Mouse (Mus musculus): Measurements from ENCODE around the gene Zc3h4. TPM values are rescaled to one million over a fixed set of nuclear protein-coding genes. Genes with fewer than 3 reads are reported as not detected.

Zc3h4 gene
- polyA plus RNA-seq, 1 experiment from 2014 or later, result 19.4 TPM

DNA sequence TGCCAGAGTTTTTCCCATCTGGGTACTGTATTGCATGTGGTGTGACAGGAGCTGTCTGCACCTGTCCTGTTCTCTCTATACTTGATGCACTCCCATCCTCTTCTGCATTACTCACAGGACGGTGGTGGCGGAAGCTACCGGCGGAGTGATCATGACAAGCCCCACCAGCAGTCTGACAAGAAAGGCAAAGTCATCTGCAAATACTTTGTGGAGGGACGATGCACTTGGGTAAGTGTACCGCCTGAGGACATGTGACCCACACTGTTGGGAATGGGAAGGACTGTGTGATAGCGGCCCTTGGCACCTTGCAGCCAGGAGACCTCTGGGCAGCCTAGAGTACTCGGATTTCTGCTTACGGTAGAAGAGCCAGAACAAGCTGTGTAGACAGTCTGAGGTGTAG is 23.0 kb downstream of the Zc3h4 start:
- Histone ChIP-seq H3K27ac (no peak overlapping the region), H3K4me1 (no peaks in the 10 kb centered on the region), H3K27me3 (ENCODE audit: insufficient read depth, poor library complexity, severe bottlenecking) (no peaks in the 10 kb centered on the region), H3K36me3 (peaks cover 99% of the 10 kb centered on the region), H3K4me3 (no peak overlapping the region), H3K9me3 (no peaks in the 10 kb centered on the region)
- 92% methylated on average over 9 of the region's 9 CpGs for WGBS
- no peak for DNase-seq (ENCODE audit: low spot score)

DNA sequence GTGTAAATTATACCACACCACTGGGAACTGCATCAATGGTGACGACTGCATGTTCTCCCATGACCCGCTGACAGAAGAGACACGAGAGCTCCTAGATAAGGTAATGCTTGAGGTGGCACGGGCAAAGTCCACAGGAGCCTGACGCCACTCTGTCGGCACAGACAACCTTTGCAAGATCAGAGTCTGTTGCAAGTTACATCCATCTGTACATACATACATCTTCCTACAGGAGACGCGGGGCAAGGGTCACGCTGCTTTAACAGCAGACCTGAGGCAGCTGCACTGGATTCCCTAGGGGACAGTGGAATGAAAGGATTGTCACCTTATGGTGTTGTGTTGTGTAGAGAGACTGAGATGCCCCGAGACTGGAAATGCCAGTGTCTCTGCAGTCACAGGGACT is 25.0 kb downstream of the Zc3h4 start:
- H3K4me1 ChIP-seq, result no peaks in the 10 kb centered on the region
- H3K27me3 ChIP-seq (ENCODE audit: insufficient read depth, poor library complexity, severe bottlenecking), result no peaks in the 10 kb centered on the region
- H3K36me3 ChIP-seq, result peaks cover 99% of the 10 kb centered on the region
- no peak for DNase-seq (ENCODE audit: low spot score)
- no peaks in the 10 kb centered on the region for H3K9me3 ChIP-seq
- H3K27ac ChIP-seq, result no peak overlapping the region
- H3K4me3 ChIP-seq, result no peak overlapping the region
- WGBS, result 88% methylated on average over 10 of the region's 10 CpGs

DNA sequence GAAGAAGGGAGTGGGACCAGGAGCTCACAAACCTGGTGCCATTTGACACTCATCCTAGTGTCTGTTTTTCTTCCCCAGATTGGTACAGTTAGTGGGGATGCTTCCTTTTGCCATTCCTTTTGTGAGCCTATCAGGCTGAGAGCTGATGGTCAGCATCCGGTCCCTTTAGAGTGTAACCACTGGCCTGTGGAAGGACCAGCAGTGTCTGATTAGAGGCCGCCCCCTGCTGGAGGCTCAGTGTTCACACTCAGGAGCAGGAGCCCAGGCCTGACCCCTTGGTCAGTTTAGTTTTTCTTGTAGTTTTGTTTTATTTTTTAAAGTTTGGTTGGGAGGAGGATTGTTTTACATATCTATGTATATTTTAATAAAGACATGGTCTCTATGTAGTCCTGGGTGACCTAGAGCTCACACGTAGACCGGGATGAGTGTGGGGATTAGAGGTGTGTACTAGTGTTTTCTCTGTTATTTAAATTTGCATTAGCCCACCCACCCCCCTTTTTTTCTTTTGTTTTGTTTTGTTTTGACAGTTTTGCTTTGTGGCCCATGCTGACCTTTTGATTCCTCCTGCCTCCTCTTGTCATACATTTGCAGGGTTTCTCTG is 25.5 kb downstream of the Zc3h4 start:
- WGBS, result 65% methylated on average over 4 of the region's 4 CpGs
- Histone ChIP-seq H3K9me3 (no peaks in the 10 kb centered on the region), H3K4me1 (peaks cover 2% of the 10 kb centered on the region; the same call in 1 of the 2 replicates), H3K27me3 (ENCODE audit: insufficient read depth, poor library complexity, severe bottlenecking) (no peaks in the 10 kb centered on the region), H3K4me3 (no peak overlapping the region), H3K36me3 (peaks cover 99% of the 10 kb centered on the region), H3K27ac (no peak overlapping the region)
- no peak for DNase-seq (ENCODE audit: low spot score)

DNA sequence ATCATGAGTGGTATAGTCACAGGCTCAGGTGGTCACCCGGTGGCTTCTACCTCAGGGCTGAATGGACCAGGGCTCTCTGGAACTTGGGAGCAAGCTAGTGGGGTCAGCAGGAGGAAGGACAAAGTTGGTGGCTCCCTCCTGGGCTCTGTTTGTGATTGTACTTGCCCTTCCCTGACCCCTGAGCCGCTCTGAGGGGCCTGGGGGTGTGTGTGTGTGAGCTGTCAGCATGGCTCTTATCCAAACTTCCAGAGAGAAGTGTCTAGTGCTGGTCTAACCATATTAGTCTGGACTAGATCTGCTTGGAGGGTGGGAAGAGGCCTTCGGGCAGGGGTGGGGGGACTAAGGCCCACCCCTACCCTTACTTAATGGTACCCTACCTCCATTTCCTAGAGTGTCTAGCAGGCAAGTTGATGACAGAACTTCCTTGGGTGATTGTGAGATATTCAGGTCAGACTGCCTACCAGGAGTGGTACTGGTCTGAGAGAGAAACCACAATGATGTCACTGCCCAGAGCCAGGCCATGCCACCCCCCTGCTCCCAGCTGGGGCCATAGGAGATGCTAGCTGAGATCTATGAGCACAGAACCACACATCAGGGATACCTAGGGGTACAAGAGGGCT is 32.8 kb downstream of the Zc3h4 start:
- peak overlapping the region; percentile 19 for H3K4me3 ChIP-seq
- H3K27me3 ChIP-seq (ENCODE audit: insufficient read depth, poor library complexity, severe bottlenecking), result no peaks in the 10 kb centered on the region
- DNase-seq (ENCODE audit: low spot score), result no peak
- H3K36me3 ChIP-seq, result peaks cover 86% of the 10 kb centered on the region
- H3K27ac ChIP-seq, result peak overlapping the region; percentile 87
- H3K4me1 ChIP-seq, result peaks cover 40% of the 10 kb centered on the region
- 53% methylated on average over 3 of the region's 3 CpGs for WGBS
- no peaks in the 10 kb centered on the region for H3K9me3 ChIP-seq

DNA sequence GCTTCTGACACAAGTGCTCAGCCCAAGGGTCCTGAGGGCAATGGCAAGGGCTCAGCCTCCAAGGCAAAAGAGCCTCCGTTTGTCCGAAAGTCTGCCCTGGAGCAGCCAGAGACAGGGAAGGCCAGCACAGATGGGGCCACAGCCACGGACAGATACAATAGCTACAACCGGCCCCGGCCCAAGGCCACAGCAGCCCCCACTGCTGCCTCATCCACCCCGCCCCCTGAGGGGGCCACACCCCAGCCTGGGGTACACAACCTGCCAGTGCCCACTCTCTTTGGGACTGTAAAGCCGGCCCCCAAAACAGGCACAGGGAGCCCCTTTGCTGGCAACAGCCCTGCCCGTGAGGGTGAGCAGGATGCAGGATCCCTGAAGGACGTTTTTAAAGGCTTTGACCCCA is 34.4 kb downstream of the Zc3h4 start:
- Histone ChIP-seq H3K4me1 (peaks cover 40% of the 10 kb centered on the region), H3K4me3 (no peak overlapping the region), H3K9me3 (no peaks in the 10 kb centered on the region), H3K27me3 (ENCODE audit: insufficient read depth, poor library complexity, severe bottlenecking) (no peaks in the 10 kb centered on the region), H3K36me3 (peaks cover 70% of the 10 kb centered on the region), H3K27ac (peak overlapping the region; percentile 18; the same call in 1 of the 2 replicates)
- WGBS, result 95% methylated on average over 9 of the region's 9 CpGs
- DNase-seq (ENCODE audit: low spot score), result no peak

DNA sequence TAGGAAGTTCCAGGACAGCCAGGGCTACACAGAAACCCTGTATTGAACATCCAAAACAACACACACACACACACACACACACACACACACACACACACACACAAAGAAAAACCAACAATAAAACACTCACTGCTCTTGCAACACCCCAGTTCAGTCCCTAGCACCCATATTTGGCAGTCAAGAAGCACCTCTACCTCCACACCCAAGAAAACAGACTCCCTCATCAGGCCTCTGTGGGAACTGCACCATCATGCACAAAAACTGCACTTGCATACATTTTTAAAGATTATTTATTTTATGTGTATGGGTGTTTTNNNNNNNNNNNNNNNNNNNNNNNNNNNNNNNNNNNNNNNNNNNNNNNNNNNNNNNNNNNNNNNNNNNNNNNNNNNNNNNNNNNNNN is 40.5 kb downstream of the Zc3h4 start:
- no peaks in the 10 kb centered on the region for H3K27me3 ChIP-seq (ENCODE audit: insufficient read depth, poor library complexity, severe bottlenecking)
- no peak for DNase-seq (ENCODE audit: low spot score)
- H3K36me3 ChIP-seq, result peaks cover 8% of the 10 kb centered on the region
- peaks cover 7% of the 10 kb centered on the region for H3K4me1 ChIP-seq
- H3K4me3 ChIP-seq, result no peak overlapping the region
- no peaks in the 10 kb centered on the region for H3K9me3 ChIP-seq
- H3K27ac ChIP-seq, result no peak overlapping the region

DNA sequence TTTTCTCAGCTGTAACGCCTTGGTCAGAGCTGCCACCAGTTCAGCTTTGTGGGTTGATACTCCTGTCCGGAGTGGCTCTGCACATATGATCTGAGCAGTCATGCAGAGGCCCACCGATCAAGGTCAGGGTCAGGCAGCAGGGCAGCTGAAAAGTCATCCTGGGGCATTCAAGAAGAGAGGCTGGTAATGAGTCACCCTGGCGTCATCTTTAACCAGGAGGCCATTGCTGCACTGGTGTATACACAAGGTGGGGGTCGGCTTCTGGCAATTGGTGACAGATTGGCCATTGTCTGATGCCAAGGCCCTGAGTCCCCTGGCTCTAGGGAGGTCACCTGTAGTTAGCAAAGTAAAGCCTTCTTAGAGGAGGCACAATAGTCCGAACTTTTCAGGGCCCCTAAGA is 50.9 kb downstream of the Zc3h4 start:
- peak overlapping the region; percentile 47; the same call in 1 of the 2 replicates for H3K27ac ChIP-seq
- 68% methylated on average over 6 of the region's 6 CpGs for WGBS

DNA sequence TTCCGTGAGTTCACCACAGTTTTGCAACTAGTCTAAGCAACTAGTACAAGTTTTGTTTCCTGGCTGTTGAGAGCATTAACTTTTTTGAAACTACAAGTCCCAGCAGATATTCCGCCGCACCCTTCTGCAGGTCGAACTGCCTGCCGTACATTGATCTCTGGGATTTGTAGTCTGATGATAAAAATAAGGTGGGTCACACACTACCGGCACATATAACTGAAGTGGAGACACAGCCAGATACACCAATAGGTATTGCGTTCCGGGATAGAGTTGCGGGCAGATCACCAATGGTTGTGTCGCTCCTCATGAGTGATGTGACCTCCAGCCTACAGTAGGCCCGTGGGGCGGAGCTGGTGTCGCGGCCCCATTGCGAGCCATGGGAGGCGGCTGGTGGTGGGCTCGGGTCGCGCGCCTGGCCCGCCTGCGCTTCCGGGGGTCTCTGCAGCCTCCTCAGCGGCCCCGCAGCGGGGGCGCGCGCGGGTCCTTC is 51.9 kb downstream of the Zc3h4 start, which contains the start of gene Tmem160:
TSS of gene Tmem160 (plus strand) at position 193 of the 487 bp plus-strand sequence.
- peak; percentile 97 for DNase-seq (ENCODE audit: low spot score)
- Histone ChIP-seq H3K4me1 (peaks cover 13% of the 10 kb centered on the region), H3K36me3 (peaks cover 26% of the 10 kb centered on the region), H3K27me3 (ENCODE audit: insufficient read depth, poor library complexity, severe bottlenecking) (no peaks in the 10 kb centered on the region), H3K4me3 (peak within 1 kb of the TSS; percentile 86), H3K9me3 (no peaks in the 10 kb centered on the region), H3K27ac (peak within 1 kb of the TSS; percentile 83)
- 2% methylated on average over 30 of the region's 30 CpGs for WGBS

More for the DNA sequence above, 50.9 kb downstream of the Zc3h4 start:
- no peak for DNase-seq (ENCODE audit: low spot score)
- no peaks in the 10 kb centered on the region for H3K27me3 ChIP-seq (ENCODE audit: insufficient read depth, poor library complexity, severe bottlenecking)
- H3K36me3 ChIP-seq, result peaks cover 19% of the 10 kb centered on the region
- H3K9me3 ChIP-seq, result no peaks in the 10 kb centered on the region
- H3K4me1 ChIP-seq, result peaks cover 13% of the 10 kb centered on the region
- H3K4me3 ChIP-seq, result no peak overlapping the region

DNA sequence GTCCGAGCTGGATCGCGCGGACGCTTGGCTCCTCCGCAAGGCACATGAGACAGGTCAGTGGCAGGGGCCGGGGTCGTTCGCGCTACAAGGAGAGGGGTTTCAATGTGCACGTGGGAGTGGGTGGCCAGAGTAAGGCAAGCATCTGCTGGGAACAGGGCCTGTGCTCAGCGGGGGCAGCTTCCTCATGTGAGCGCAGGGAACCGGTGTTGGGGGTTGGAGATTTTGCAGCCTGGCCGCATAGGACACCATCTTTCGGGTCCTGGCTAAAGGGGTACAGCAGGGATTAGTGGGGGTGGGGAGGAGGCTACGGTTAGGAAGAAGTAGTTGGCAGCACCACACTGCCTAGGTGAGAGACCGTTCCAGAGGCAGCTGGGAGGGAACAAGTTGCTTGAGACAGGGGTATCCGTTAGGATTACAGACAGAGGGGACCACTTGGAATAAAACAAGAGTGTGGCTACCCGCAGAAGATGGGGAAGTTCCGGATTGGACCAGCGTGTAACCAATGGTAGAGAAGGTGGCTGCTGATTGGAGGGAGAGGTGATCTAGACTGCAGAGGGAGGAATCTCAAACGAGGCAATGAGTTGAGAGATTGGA is 52.5 kb downstream of the Zc3h4 start:
- peak overlapping the region; percentile 83 for H3K27ac ChIP-seq
- WGBS, result under 1% methylated on average over 23 of the region's 23 CpGs
- H3K9me3 ChIP-seq, result no peaks in the 10 kb centered on the region

DNA sequence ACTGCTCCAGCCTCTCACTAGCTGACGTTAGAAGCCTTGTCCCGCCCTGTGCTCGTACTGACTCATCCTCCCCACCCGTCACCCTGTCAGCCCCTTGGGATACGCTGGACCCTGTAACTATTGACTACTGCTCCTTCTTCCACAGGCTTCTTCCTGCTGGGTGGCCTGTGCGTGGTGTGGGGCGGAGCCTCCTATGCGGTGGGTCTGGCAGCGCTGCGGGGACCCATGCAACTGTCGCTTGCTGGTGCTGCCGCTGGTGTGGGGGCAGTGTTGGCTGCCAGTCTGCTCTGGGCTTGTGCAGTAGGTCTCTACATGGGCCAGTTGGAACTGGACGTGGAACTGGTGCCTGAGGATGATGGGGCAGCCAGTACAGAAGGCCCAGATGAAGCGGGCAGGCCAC is 54.3 kb downstream of the Zc3h4 start:
- H3K27me3 ChIP-seq (ENCODE audit: insufficient read depth, poor library complexity, severe bottlenecking), result no peaks in the 10 kb centered on the region
- no peak for DNase-seq (ENCODE audit: low spot score)
- H3K4me1 ChIP-seq, result peaks cover 13% of the 10 kb centered on the region
- 0 out of 2 replicates have a peak, but pooled peaks cover 3% of the 10 kb centered on the region for H3K9me3 ChIP-seq
- H3K27ac ChIP-seq, result no peak overlapping the region
- peaks cover 26% of the 10 kb centered on the region for H3K36me3 ChIP-seq
- WGBS, result 88% methylated on average over 14 of the region's 14 CpGs
- H3K4me3 ChIP-seq, result no peak overlapping the region

More for the DNA sequence above, 52.5 kb downstream of the Zc3h4 start:
- no peak for DNase-seq (ENCODE audit: low spot score)
- Histone ChIP-seq H3K4me3 (peak overlapping the region; percentile 86), H3K36me3 (peaks cover 26% of the 10 kb centered on the region), H3K27me3 (ENCODE audit: insufficient read depth, poor library complexity, severe bottlenecking) (no peaks in the 10 kb centered on the region), H3K4me1 (peaks cover 13% of the 10 kb centered on the region)

DNA sequence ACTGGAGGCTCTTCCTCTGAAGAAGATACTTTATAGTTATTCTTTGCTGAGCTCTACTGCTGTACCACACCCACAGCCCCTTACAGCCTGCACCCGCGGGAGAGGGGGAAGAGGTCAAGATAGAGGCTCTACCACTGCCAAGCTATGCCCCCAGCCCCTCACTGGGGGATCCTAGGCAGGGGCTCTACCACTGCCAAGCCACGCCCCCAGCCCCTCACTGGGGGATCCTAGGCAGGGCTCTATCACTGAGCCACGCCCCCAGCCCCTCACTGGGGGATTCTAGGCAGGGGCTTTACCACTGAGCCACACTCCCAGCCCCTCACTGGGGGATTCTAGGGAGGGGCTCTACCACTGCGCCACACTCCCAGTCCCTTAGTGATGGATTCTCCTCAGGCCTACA is 55.6 kb downstream of the Zc3h4 start:
- no peak for DNase-seq (ENCODE audit: low spot score)
- 70% methylated on average over 5 of the region's 5 CpGs for WGBS
- H3K36me3 ChIP-seq, result peaks cover 26% of the 10 kb centered on the region
- H3K4me1 ChIP-seq, result peaks cover 12% of the 10 kb centered on the region
- 0 out of 2 replicates have a peak, but pooled peaks cover 3% of the 10 kb centered on the region for H3K9me3 ChIP-seq
- no peak overlapping the region for H3K27ac ChIP-seq
- no peak overlapping the region for H3K4me3 ChIP-seq
- H3K27me3 ChIP-seq (ENCODE audit: insufficient read depth, poor library complexity, severe bottlenecking), result peaks cover 13% of the 10 kb centered on the region

DNA sequence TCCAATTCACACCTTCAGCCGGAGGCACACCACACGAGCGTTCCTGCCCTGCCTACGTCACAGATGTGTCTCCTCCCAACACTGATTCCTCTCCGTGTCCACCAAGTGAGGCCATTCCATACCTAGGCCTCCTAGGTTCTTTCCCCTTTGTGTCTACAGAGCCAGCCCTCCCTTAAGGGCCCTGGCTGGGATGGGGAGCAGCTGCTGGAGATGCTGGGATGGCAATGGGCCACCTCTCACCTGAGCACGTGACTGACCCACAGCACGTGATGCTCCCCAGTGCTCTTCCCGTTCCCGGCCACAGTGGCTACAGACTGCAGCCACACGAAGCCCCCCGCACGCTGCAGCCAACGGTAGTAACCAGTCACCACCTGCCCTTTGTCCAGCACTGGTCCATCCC is 59.9 kb downstream of the Zc3h4 start:
- Histone ChIP-seq H3K27me3 (ENCODE audit: insufficient read depth, poor library complexity, severe bottlenecking) (peaks cover 31% of the 10 kb centered on the region), H3K9me3 (0 out of 2 replicates have a peak, but pooled peaks cover 3% of the 10 kb centered on the region), H3K4me1 (no peaks in the 10 kb centered on the region), H3K4me3 (no peak overlapping the region), H3K36me3 (peaks cover 17% of the 10 kb centered on the region), H3K27ac (no peak overlapping the region)
- DNase-seq (ENCODE audit: low spot score), result no peak
- WGBS, result 60% methylated on average over 13 of the region's 13 CpGs

DNA sequence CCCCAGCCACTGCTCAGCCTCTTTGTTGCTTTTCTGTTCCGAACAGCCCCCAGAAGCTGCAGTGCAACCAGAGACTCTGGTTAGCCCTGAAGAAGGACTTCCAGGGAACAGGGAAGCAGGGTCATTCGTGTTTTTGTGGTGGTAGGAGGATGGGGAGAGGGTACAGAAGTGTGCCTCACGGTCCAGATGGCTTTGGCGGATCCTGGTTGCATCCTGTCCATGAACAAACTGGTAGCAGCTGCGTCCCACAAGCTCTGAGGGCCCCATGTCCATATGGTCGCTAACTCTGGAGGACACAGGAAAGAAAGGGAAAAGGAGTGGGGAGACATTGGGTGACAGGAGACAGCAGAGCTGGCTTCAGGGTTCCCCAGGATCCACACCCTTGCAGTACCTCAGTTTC is 60.4 kb downstream of the Zc3h4 start:
- no peak overlapping the region for H3K27ac ChIP-seq
- WGBS, result 59% methylated on average over 6 of the region's 6 CpGs
- DNase-seq (ENCODE audit: low spot score), result no peak

More for the DNA sequence above, 60.4 kb downstream of the Zc3h4 start:
- Histone ChIP-seq H3K36me3 (peaks cover 11% of the 10 kb centered on the region), H3K9me3 (0 out of 2 replicates have a peak, but pooled peaks cover 3% of the 10 kb centered on the region), H3K27me3 (ENCODE audit: insufficient read depth, poor library complexity, severe bottlenecking) (peaks cover 31% of the 10 kb centered on the region), H3K4me3 (no peak overlapping the region), H3K4me1 (no peaks in the 10 kb centered on the region)

Measured in heart, embryonic 10.5 days (tissue).